Mouse (Mus musculus) left cerebral cortex, adult 8-10 months (tissue): ENCODE results near the gene Fez2. TPM values are rescaled to one million over a fixed set of nuclear protein-coding genes. Genes with fewer than 3 reads are reported as not detected.

ENCODE experiments used
- DNase-seq, 2 experiments: peaks; one replicate each; pipeline ENCODE4 v3.0.0; 2022; ENCODE audit warnings: low spot score in 2 of 2
- total RNA-seq, 4 experiments: library from RNA; stranded (reverse); gene quantifications; 2 replicates each; pipeline ENCODE4 v1.2.4; 2022

Fez2 gene
- total RNA-seq, 4 experiments from 2014 or later, result 35.9 to 40.8 (median 39.5) TPM

- DNase-seq, result no peak
Measured at GRCm38 (mm10) chr17:78370445-78370844, 47.5 kb downstream of the Fez2 start.

GRCm38 (mm10) chr17:78368481-78368880 lies 49.5 kb downstream of the Fez2 start:
- DNase-seq, result no peak

- no peak for DNase-seq
Measured at GRCm38 (mm10) chr17:78366070-78366469, 51.9 kb downstream of the Fez2 start.

GRCm38 (mm10) chr17:78364555-78365302 lies 53.2 kb downstream of the Fez2 start:
- no peak for DNase-seq

GRCm38 (mm10) chr17:78361939-78362728 lies 55.8 kb downstream of the Fez2 start:
- no peak for DNase-seq

- no peak for DNase-seq
Measured at GRCm38 (mm10) chr17:78358251-78358726, 59.7 kb downstream of the Fez2 start.

GRCm38 (mm10) chr17:78357753-78358152 lies 60.2 kb downstream of the Fez2 start:
- no peak for DNase-seq

GRCm38 (mm10) chr17:78355611-78356010 lies 62.3 kb downstream of the Fez2 start:
- DNase-seq, result no peak

GRCm38 (mm10) chr17:78354871-78355270 lies 63.1 kb downstream of the Fez2 start:
- no peak for DNase-seq

- DNase-seq, result no peak
Measured at GRCm38 (mm10) chr17:78354411-78354810, 63.5 kb downstream of the Fez2 start.

- no peak for DNase-seq
Measured at GRCm38 (mm10) chr17:78352500-78352855, 65.5 kb downstream of the Fez2 start.

- DNase-seq, result no peak
Measured at GRCm38 (mm10) chr17:78351676-78352499, 66.1 kb downstream of the Fez2 start.

- DNase-seq, result no peak
Measured at GRCm38 (mm10) chr17:78347111-78347801, 70.7 kb downstream of the Fez2 start.

- no peak for DNase-seq
Measured at GRCm38 (mm10) chr17:78343688-78344087, 74.3 kb downstream of the Fez2 start.

- no peak for DNase-seq
Measured at GRCm38 (mm10) chr17:78335250-78335649, 82.7 kb downstream of the Fez2 start.

GRCm38 (mm10) chr17:78333275-78333674 lies 84.7 kb downstream of the Fez2 start:
- no peak for DNase-seq

GRCm38 (mm10) chr17:78331438-78331837 lies 86.5 kb downstream of the Fez2 start:
- DNase-seq, result no peak

- no peak for DNase-seq
Measured at GRCm38 (mm10) chr17:78328287-78328686, 89.7 kb downstream of the Fez2 start.

- DNase-seq, result no peak
Measured at GRCm38 (mm10) chr17:78327187-78327586, 90.8 kb downstream of the Fez2 start.

GRCm38 (mm10) chr17:78326381-78326780 lies 91.6 kb downstream of the Fez2 start:
- DNase-seq, result no peak

- DNase-seq, result no peak
Measured at GRCm38 (mm10) chr17:78325761-78326332, 92.1 kb downstream of the Fez2 start.
